Mouse (Mus musculus): ENCODE results near the gene Fam198a. TPM values are rescaled to one million over a fixed set of nuclear protein-coding genes. Genes with fewer than 3 reads are reported as not detected.

Fam198a gene
- 0.12 TPM for polyA plus RNA-seq (2014; fragmentation: Illumina TruSeq; extraction: RNeasy Lipid Tissue Mini Kit (QIAGEN cat#74804); ENCODE audit: low read depth, low replicate concordance)

GRCm38 (mm10) chr9:121950418-121951113 lies at the start of gene Fam198a:
Fam198a (plus strand) TSS chr9:121950988.

GRCm38 (mm10) chr9:121916102-121916501 lies 34.7 kb upstream of the Fam198a start, which contains the start of gene Cyp8b1:
Cyp8b1 (minus strand) TSS chr9:121916305.

DNA sequence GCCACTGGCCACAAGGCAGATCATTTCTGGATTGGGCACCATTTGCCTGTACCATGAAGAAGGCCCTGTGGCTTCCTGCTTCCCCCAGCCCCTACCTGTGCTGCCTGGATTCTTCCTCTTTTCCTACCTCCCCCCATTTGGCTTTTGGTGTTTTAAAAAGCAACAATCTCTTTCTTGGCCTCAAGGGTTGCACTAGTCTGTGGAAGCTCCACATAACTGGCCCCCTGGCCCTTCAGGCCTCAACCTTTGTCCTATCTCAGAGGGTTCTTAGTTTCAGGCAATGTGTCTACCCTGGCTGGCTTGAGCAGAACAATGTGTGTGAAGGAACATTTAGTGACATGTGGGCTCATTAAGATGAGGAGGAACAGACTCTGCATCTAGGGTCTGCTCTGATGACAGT lies 46.2 kb downstream of the Fam198a start, which contains the start of gene Pomgnt2:
Gene Pomgnt2, minus strand, starts transcription at position 101 of the 400 bp plus-strand sequence.

Other genes with a start within 250 kb of the Fam198a start
- 6.2 TPM for gene Sec22c, start 245.5 kb upstream of the Fam198a start, polyA plus RNA-seq (2014; fragmentation: Illumina TruSeq; extraction: RNeasy Lipid Tissue Mini Kit (QIAGEN cat#74804); ENCODE audit: low read depth, low replicate concordance)
- gene Ss18l2, start 240.7 kb upstream of the Fam198a start, polyA plus RNA-seq (2014; fragmentation: Illumina TruSeq; extraction: RNeasy Lipid Tissue Mini Kit (QIAGEN cat#74804); ENCODE audit: low read depth, low replicate concordance) = 77.1 TPM
- gene Nktr, start 231.8 kb upstream of the Fam198a start, polyA plus RNA-seq (2014; fragmentation: Illumina TruSeq; extraction: RNeasy Lipid Tissue Mini Kit (QIAGEN cat#74804); ENCODE audit: low read depth, low replicate concordance) = 81.3 TPM
- 0.08 TPM for gene Zfp651, start 191.7 kb upstream of the Fam198a start, polyA plus RNA-seq (2014; fragmentation: Illumina TruSeq; extraction: RNeasy Lipid Tissue Mini Kit (QIAGEN cat#74804); ENCODE audit: low read depth, low replicate concordance)
- gene Klhl40, start 173.4 kb upstream of the Fam198a start, polyA plus RNA-seq (2014; fragmentation: Illumina TruSeq; extraction: RNeasy Lipid Tissue Mini Kit (QIAGEN cat#74804); ENCODE audit: low read depth, low replicate concordance) = not detected
- gene Hhatl, start 158.5 kb upstream of the Fam198a start, polyA plus RNA-seq (2014; fragmentation: Illumina TruSeq; extraction: RNeasy Lipid Tissue Mini Kit (QIAGEN cat#74804); ENCODE audit: low read depth, low replicate concordance) = not detected
- not detected for gene Ccdc13, start 111.5 kb upstream of the Fam198a start, polyA plus RNA-seq (2014; fragmentation: Illumina TruSeq; extraction: RNeasy Lipid Tissue Mini Kit (QIAGEN cat#74804); ENCODE audit: low read depth, low replicate concordance)
- 76.6 TPM for gene Higd1a, start 92.6 kb upstream of the Fam198a start, polyA plus RNA-seq (2014; fragmentation: Illumina TruSeq; extraction: RNeasy Lipid Tissue Mini Kit (QIAGEN cat#74804); ENCODE audit: low read depth, low replicate concordance)
- gene Ackr2, start 52.6 kb upstream of the Fam198a start, polyA plus RNA-seq (2014; fragmentation: Illumina TruSeq; extraction: RNeasy Lipid Tissue Mini Kit (QIAGEN cat#74804); ENCODE audit: low read depth, low replicate concordance) = 0.32 TPM
- gene Cyp8b1, start 34.7 kb upstream of the Fam198a start, polyA plus RNA-seq (2014; fragmentation: Illumina TruSeq; extraction: RNeasy Lipid Tissue Mini Kit (QIAGEN cat#74804); ENCODE audit: low read depth, low replicate concordance) = not detected
- 0.61 TPM for gene Pomgnt2, start 46.1 kb downstream of the Fam198a start, polyA plus RNA-seq (2014; fragmentation: Illumina TruSeq; extraction: RNeasy Lipid Tissue Mini Kit (QIAGEN cat#74804); ENCODE audit: low read depth, low replicate concordance)
- 71.1 TPM for gene Snrk, start 166.3 kb downstream of the Fam198a start, polyA plus RNA-seq (2014; fragmentation: Illumina TruSeq; extraction: RNeasy Lipid Tissue Mini Kit (QIAGEN cat#74804); ENCODE audit: low read depth, low replicate concordance)